Mouse (Mus musculus) myocyte (in vitro differentiated cells): Measurements from ENCODE around the gene Cfl1.

ENCODE experiments used
- E2F4 ChIP-seq: IDR thresholded peaks from one replicate; pipeline ENCODE4 v1.6.1; 2011; ENCODE audit warnings: mild to moderate bottlenecking, control low read depth, moderate library complexity; ENCODE audit not compliant: insufficient read depth
- MAX ChIP-seq: IDR thresholded peaks from one replicate; pipeline ENCODE4 v1.6.1; 2011; ENCODE audit warnings: low read depth, mild to moderate bottlenecking, control low read depth
- MYOD1 ChIP-seq, 3 experiments: IDR thresholded peaks; one replicate each; pipeline ENCODE4 v1.6.1; 2011; ENCODE audit warnings: control low read depth in 2 of 3, low read depth in 2 of 3, mild to moderate bottlenecking in 2 of 3, moderate library complexity in 1 of 3; ENCODE audit not compliant: insufficient read length in 2 of 3, control insufficient read depth in 1 of 3
- USF1 ChIP-seq: IDR thresholded peaks from one replicate; pipeline ENCODE4 v1.6.1; 2011; ENCODE audit warnings: low read depth, mild to moderate bottlenecking, control low read depth, moderate library complexity

DNA sequence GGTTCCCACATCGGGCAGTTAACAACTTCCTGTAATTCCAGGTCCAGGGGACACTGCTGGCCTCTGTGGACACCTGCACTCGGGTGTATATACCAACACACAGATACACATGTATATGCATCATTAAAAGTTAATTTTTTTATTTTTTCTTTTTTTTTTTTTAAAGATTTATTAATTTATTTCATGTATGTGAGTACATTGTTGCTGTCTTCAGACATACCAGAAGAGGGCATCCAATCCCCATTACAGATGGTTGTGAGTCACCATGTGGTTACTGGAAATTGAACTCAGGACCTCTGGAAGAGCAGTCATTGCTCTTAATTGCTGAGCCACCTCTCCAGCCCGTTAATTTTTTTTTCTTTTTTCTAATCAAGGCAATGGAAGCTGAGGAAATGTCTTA lies 17.4 kb upstream of the Cfl1 start:
- no peak for TF ChIP-seq MAX
- no peak for TF ChIP-seq USF1
- TF ChIP-seq E2F4: no peak
- no peak for TF ChIP-seq MYOD1 (IDR thresholded peaks at IDR 0.05; ENCODE audit: control insufficient read depth in 1 of 3, insufficient read length in 2 of 3, low read depth in 2 of 3)
